Mouse (Mus musculus) gastrocnemius, postnatal 14 days (tissue): Measurements from ENCODE around the gene Themis3. TPM values are rescaled to one million over a fixed set of nuclear protein-coding genes. Genes with fewer than 3 reads are reported as not detected.
A peak's percentile ranks its signal among the peaks of the same experiment; 100 is the strongest.
"Not testable (repeated sequence)": the region's sequence is repeated elsewhere in the genome, so short reads cannot be mapped to it uniquely, and the experiment has no call there.

Source experiments
- DNase-seq: peaks from one replicate; pipeline ENCODE4 v3.0.0; 2021; ENCODE audit warnings: mixed read lengths
- intact Hi-C: fragments of 180-260 bp; cut with DNase I; formaldehyde crosslinking; loops from one replicate; pipeline ENCODE4 v1.15.1; 2025; ENCODE audit warnings: low total_unique reads
- total RNA-seq, 2 experiments: library from RNA; stranded (reverse); gene quantifications; 2 replicates each; pipeline ENCODE4 v1.2.3; 2021

Gene Themis3
- total RNA-seq, 2 experiments from 2014 or later, result not detected

DNA sequence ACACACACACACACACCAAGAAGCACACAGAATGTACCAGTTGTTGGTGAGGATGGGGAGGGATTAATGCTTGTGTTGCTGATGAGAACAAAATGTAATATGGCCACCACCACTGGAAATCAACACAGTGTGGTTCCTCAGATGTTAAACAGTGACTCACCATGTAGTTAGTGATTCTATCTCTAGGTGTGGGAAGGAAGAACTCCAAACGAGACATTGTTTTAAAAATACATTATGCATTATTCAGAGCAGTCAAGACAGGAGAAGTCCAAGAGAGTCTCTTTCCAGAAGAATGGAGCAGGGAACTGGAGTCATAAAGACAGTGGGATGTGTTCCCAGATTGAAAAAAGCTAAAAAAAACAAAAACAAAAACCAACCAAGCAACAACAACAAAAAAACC is 30.9 kb downstream of the Themis3 start:
- no peak for DNase-seq
- intact Hi-C loops, result no loop called here

DNA sequence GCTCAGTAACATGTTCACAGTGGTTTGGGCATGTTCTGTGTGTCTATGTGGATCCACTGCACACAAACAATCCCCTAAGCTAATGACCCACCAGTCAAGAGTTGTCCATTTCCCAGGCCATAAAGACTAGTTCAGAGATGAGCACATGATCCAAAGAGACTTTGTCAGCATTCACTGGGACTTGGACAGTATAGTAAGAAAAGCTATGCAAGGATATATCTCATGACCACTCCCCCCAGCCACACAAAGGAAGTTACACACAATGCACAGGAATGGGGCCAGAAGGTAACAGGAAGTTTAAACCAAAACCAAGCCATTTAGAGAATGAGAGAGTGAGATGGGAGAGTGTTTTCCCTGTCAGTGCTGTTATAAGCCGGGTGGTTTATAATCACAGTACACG is 33.0 kb downstream of the Themis3 start:
- DNase-seq, result no peak
- intact Hi-C loops, result no loop called here

DNA sequence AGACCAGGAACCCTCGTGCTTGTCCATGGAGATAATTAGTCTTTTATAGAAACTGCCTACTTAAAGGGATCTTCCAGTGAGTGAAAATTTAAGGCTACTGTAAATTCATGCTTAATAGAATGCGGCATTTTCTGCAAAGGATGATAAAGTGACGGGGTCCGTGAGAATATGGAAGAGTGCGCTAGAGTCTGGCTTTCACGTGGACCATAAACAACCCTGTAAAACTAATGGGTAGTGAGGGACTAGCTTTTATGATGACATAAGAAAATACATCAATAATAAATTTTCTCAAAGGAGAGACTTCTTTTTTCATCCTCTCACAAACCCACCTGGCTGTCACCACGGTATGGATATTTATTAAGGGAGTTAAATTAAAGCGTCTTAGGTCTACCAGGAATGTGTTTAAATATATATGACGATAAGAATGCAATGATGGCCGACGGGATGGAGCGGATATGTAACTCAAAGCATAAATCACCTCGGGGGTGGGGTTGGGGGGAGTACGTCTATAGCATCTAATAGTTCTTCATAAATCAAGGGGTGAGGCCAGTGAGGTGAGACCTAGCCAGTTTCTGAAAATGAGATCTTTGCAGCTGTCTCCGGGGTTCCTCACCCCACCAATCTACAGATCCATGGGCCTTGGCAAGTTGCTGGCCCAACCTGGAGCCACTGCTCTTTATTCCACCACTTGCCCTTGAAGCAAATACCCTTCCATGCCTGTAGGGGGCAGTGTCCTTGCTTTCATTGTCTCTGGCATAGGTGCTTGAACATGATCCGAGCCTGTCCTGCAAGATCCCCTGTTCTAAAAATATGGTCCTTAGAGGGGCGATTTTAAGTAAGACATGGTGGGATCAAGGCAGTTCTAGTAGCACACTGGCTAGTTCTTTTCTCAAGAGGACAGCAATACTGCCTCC is 35.8 kb downstream of the Themis3 start:
- intact Hi-C loops, result no loop called here
- DNase-seq, result no peak

DNA sequence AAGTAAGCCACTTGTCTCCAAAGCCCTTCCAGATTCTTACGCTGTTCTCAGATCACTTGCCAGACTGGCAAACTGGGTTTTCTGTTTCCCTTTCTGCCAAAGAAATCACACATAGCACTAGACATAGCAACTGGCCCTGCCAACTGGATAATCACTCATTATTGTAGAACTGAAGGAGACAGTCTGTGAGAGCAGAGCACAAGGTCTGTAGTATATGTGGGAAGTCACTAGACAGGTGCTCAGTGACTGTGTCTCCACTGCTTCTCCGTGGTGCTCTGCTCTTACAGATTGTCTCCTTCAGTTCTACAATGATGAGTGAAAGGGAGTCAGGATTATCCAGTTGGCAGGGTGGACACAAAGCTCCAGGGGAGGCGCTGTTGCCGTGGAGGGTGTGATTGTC is 41.7 kb downstream of the Themis3 start:
- no peak for DNase-seq
- intact Hi-C loops, result no loop called here

DNA sequence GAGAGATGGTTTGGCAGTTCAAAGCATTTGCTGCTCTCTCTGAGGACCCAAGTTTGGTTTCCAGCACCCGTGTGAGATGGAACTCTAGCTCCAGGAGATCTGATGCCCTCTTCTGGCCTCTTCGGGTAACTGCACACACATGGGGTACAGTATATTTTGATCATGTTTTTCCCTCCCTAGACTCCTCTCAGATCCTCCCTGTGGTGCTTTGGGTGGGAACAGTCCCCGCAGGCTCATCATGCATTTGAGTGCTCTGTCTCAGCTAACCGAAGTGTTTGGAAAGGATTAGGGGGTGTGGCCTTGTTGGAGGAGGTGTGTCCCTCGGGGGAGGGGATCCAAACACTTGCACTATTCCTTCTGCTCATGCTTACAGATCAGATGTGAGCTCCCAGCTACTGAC is 43.9 kb downstream of the Themis3 start:
- intact Hi-C loops, result no loop called here

DNA sequence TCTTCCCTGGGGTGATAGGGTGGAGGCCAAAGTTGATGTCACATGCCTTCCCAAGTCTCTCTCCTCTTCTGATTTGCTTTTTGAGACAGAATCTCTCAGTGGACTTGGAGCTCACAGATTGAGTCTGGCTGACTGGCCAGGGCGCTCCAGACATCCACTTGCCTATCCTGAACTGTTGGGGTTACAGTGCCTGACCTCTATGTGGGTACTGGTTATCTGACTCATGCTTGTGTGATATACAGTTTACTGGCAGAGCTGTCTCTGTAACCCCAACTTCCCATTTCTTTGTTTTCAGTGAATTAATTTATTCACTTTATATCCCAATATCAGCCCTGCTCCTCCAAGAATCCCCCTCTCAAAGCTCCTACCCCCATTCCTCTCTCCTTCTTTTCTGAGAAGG is 62.1 kb downstream of the Themis3 start:
- intact Hi-C loops, result no loop called here
- no peak for DNase-seq

More for the DNA sequence above, 43.9 kb downstream of the Themis3 start:
- no peak for DNase-seq

DNA sequence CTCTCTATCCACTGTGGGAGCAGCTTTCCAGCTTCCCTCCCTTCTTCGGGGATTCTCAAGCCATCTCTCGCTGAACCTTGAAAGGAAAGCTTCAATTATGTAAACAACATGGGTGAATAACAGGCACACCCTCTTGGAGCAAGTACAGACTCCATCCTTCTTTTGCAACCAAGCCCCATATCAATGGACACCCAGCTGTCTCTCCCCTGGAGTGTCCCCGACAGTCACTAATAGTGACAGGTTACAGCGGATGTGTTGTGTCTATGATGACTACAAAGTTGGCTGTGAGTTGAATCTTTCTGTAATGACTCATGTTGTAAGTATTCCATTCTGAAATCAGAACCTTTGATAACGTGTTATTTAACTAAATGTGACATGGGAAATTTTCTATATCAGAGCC is 71.0 kb downstream of the Themis3 start:
- no peak for DNase-seq
- intact Hi-C loops, result no loop called here

DNA sequence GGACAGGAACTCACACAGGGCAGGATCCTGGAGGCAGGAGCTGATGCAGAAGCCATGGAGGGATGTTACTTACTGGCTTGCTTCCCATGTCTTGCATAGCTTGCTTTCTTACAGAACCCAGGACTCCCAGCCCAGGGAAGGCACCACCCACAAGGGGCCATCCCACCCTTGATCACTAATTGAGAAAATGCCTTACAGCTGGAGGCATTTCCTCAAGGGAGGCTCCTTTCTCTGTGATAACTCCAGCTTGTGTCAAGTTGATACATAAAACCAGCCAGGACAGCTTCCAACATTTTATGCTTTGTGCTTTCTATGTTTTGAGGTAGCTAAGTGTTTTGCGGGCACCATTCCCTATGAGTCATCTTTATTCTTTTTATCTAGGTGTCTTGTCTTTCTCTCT is 71.8 kb downstream of the Themis3 start:
- intact Hi-C loops, DNase-seq: not testable (repeated sequence)

DNA sequence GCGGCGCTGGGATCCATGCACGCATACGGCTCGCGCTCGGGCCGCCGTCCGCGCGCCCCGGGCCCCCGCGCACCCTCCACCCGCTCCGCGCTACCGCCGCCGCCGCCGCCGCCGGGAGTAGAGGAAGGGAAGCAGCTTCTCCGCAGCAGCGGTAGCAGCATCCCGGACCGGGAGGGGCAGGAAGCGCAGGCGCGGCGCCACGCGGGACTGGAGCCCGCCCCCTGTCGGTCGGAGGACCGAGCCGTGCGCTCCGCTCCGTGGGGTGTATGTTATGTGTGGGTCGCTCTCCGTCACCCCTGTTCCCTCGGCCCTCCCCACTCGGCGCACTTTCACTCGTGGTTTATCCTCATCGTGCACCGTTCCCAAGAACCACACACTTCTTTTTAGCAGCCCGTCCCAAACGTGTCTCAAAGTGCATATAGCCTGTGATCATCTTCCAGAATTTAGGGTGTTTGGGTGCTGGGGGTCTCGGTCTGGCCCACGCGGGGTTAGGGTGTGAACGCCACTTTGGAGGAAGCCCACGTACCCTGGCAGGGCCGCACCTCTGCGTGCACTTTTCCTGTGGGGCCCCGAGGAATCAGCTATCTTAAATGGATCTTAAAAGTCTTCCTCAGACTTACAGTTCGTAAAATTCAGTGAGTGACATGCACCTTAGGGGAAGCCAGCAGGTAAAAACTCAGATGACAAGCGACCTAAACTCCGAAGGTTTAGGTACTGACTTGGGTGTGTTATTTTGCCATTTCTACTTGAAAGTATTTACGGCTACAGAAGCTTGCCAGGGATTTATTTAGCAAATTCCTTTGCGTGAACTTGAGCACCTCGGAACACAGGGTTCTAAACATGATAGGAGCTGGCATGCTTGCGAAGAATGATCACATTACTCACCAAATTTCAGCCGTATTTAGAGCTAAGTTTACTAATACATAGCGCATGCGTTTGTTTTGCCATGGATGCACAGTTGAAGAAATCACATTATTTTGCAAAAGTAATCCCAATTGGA is 74.6 kb downstream of the Themis3 start, which contains the start of gene Rab12:
Rab12 (minus strand) TSS at position 176 of the 1,000 bp plus-strand sequence.
- intact Hi-C loops, result no loop called here
- peak; percentile 91 for DNase-seq

DNA sequence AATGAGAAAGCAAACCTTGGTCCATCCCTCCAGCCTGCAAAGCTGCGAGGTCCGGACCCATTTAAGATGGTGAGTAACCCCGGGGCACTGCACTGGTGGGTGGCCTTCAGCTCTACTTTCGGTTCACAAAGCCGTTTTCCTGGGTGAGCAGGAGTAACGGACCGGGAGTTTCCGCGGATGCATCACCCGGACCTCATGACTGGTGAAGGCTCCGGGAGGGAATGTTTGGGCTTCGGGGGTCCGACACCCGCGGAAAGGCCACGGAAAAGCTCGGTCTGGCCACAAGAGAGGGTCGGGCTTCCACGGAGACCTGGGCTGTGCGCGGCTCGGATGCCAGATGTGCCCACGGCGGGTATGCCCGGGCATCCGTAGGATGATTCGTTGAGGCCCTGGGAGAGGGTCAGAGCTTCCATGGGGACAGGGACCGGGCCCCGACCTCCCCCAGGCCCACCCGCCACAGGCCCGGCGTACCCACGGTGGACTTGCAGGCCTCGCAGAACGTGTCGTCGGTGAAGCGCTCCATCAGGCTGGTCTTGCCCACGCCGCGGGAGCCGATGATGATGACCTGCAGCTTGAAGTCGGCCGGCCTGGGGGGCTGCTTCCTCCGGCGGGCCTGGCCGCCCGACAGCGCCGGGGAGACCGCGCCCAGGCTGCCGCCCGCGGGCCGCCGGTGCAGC is 75.4 kb downstream of the Themis3 start:
- DNase-seq, result peak; percentile 10
- intact Hi-C loops, result no loop called here

DNA sequence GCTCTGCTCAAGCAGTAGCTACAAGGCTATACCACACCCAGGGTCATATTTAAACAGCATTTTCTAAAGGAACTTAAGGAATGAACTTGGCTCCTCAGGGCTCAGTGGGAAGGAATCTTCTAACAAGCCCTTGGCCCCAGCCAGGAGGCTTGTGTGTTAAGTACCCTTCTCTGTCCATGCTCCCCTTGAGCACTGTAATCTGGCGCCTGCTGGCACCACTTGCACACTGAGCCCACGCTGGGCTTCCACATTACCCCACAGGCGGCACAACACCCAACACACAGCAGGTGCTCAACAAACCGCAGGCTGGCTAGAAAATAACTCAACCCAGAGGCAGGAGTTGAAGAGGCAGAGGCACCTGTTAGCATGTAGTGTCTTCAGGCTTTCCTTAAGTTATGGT is 77.5 kb downstream of the Themis3 start:
- DNase-seq, result no peak
- intact Hi-C loops, result no loop called here

DNA sequence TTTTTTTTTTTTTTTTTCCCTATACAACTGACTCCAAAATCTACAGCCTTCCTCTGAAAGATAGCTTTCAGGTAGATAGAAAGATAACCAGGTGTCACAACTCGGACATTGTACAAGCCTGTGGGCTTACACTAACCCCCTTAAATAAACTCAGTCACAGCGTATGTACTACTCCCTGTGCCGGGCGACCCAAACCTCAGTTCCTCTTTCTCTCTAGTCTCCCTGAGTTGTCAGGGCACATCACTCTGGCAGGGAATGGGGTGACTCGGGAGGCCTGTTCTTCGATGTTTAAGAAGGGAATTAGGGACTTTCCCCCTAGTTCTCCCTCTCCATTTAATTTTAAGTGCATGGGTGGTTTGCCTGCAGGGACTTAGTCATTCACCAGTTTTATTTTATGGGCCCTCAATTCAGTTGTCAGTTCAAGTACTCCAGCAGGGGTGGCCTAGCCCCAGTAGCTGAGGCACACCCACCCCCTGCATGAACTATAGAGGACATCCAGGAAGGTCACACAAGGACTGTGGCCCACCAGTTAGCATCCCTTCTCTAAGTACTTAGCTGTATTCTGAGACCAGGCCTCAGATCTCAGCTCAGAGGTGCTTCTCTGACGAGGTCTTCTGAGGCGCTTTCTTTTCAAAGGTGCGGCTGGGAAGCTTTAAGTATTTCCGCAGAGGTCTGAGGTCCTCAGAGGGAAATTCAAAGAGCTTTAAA is 80.0 kb downstream of the Themis3 start:
- DNase-seq, result no peak
- intact Hi-C loops, result no loop called here

DNA sequence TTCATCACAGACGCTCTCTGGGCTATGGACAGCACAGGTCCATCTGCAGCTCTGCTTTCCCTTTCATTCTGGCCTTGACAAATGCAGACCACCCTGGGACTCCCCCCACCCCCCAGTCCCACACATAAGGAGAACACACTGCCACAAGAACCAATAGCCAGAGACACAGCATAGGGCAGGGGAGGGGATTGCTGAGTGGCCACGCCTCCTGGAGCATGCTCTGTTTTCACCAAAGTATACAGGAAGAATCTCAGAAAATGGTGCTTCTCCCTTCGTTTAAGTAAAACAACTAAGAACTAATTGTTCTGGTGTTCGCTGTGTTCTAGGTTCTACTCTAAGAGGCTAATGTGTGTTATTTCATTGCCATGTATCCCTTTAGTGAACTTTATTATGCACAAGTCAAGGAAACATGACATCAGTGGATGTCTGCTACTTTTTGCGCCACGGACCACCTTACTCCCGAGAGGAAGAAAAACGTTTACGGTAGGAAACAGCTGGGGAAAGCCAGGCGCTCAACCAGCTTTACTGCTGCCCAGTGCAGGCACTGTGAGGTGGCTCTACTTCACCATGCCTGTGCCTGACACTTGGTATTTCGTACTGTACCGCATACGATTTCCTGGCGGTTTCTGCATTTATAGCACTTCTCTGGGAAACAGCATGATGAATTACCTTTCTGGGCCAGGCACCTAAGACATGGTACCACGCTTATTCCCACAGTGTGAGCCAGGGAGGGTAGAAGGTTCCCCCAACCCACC is 82.0 kb downstream of the Themis3 start:
- intact Hi-C loops, result no loop called here
- DNase-seq, result no peak

DNA sequence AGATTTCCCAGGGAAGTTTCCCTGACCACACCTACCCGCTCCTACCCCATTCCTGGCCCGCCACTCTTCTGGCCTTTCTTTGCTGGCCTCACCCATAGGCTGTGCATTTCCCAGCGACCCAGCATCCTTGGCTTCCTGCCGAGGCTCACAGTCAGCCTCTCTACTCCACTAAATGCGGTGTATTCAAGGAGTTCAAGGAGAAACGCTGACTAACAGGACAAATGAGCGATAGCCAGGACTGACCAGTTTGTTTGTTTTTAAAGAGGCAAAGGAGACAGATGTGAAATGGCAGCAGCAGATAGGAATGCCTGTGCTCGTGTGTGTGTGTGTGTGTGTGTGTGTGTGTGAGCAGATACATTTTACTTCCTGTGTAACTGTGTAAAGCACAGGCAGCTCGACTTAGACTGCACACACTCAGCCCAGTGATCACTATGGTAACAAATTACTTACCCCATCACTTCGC is 84.2 kb downstream of the Themis3 start:
- peak; percentile 26 for DNase-seq
- intact Hi-C loops, result no loop called here

DNA sequence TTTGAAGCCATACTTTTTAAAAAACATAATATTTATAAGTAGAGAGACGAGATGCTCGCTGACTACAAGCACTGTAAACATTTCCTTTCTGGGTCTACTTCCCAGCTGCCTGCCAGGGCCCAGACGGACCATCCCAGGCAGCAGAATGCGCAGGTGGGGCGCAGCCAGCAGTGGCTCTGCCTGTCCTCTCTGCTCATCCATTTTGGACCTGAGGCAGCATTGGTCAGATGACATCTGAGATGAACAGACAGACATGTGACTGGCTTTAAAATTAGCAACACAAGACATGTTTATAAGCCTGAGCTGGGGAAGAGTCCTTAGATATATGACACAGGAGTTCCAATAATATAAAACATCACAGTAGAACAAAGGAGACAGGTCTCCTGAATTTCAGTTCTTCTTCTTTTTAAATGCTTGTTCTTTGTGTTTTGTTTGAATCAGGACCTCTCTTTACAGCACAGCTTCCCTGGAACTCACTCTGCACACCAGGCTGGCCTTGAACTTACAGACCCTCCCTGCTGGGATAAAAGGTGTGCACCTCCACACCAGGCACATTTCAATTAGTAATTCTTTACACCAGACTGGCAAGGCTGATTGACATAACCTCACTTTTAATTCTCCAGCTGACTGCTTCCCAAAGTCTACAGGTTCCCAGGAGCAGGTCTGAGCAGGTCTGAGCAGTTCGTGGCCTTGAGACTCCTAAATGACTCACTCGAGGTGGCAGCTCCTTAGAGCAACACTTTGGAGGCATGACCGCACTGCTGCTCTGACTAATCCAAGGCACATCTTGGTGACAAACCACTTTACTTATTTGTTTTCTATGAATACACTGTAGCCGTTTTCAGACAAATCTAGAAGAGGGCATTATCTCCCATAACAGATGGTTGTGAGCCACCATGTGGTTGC is 87.1 kb downstream of the Themis3 start:
- intact Hi-C loops, result no loop called here
- no peak for DNase-seq

DNA sequence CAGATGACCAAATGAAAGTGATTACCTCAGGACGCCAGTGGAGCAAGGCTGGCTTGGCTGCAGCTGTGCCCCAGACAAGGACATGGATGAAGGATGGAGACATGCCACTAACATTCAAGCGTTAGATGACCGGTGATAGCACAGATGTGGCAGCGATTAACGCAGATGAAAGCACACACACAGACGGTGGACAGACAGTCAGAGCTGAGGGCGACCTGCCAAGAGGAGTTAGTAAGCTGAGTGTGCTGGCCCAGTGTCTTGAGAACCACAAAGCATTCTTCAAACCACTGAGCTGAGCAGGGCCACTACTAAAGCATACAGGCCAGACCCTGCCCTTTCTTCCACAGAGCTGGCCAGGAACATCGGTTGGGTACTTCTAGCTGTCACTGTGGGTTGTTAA is 89.5 kb downstream of the Themis3 start:
- DNase-seq, result peak; percentile 50
- intact Hi-C loops, result no loop called here
